Mouse (Mus musculus) liver, postnatal 0 days (tissue): ENCODE measurements at regions not wholly inside any gene's neighbourhood (a gene's known extent, or its start where the extent isn't known, plus 50 kb on each side); places are given as distances from the start of the nearest gene placed in this dataset.

Experiments used
- CTCF ChIP-seq: sonication (generic); IDR thresholded peaks from 2 replicates; pipeline ENCODE4 v1.5.1; 2016; ENCODE audit warnings: antibody characterized with exemption, low read depth
- EP300 ChIP-seq: IDR thresholded peaks from 2 replicates; pipeline ENCODE4 v1.6.1; 2016; ENCODE audit warnings: antibody characterized with exemption, low read depth, mild to moderate bottlenecking

DNA sequence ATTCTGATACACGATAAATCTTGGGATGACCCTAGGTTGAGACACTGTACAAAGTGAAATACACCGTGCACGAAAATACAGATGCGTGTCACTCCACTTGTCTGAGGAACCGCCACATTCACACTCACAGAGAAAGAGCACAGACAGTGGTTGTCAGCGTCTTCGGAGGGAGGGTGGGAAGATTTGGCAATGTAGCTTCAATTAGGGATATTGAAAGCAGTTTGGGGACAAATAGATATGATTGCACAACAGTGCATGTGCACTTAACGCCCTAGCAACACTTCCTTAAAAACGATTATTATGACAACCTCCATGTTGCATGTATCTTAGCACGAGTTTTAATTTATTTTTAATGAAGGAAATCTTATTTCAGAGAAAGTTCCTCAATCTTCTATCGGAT is 51.8 kb upstream of the Ofcc1 start:
- TF ChIP-seq EP300 (no peak), CTCF (no peak)
